Mouse (Mus musculus): Measurements from ENCODE around the gene Upf2.

- TF ChIP-seq TAL1 (IDR thresholded peaks at IDR 0.05; ENCODE audit: low read length) (no peak), GATA1 (IDR thresholded peaks at IDR 0.05; ENCODE audit: low read length) (no peak)
Observed at GRCm38 (mm10) chr2:6099443-6099842, 148.2 kb downstream of the Upf2 start.

All from erythroblast, embryonic 14.5 days (primary cell).